Mouse (Mus musculus) liver, embryonic 14.5 days (tissue): ENCODE data around the gene Rpl41.

Source experiments
- CTCF ChIP-seq: IDR thresholded peaks from 2 replicates; pipeline ENCODE4 v1.5.1; 2016; ENCODE audit warnings: antibody characterized with exemption, low read depth, control low read depth
- EP300 ChIP-seq: IDR thresholded peaks from 2 replicates; pipeline ENCODE4 v1.6.1; 2016; ENCODE audit warnings: antibody characterized with exemption, low read depth

GRCm38 (mm10) chr10:128547361-128548032 lies 1.6 kb downstream of the Rpl41 start, which contains the start of gene Zc3h10:
- TF ChIP-seq CTCF (peak; percentile 81), EP300 (0 out of 2 replicates have a peak, but pooled peaks have one; percentile 28)
